Mouse (Mus musculus): ENCODE data around the gene Trappc11. TPM values are rescaled to one million over a fixed set of nuclear protein-coding genes. Genes with fewer than 3 reads are reported as not detected.

Trappc11 gene
- polyA plus RNA-seq, 1 experiment from 2014 or later: 20.7 TPM

DNA sequence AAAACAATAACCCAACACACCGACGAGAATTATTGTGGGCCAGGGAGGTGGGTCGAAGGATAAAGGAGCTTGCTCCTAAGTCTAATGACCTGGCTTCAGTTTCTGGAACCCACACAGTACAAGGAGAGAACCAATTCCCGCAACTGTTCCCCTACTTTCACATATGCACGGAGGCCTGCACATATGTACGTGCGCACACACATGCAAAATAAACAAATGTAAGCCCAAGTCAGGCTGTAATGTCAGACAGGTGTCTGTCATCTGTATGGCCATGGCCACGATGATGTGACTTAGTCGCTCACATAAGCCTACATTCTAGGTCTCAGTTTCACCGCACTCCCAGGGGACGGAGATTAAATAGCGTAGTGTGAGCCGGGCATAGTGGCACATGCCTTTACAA, 30.7 kb downstream of the Trappc11 start:
- Histone ChIP-seq H3K4me1 (ENCODE audit: control insufficient read depth, insufficient read depth, low read length) (no peaks in the 10 kb centered on the region), H3K36me3 (ENCODE audit: control insufficient read depth, insufficient read depth) (peaks cover 55% of the 10 kb centered on the region), H3K9ac (ENCODE audit: low read length) (no peak overlapping the region), H3K4me2 (ENCODE audit: low read depth, low read length) (no peak overlapping the region), H3K4me3 (ENCODE audit: low read length) (no peak overlapping the region), H3K9me3 (replicated peaks; ENCODE audit: control insufficient read depth, low read length) (no peaks in the 10 kb centered on the region), H3K27ac (ENCODE audit: low read length) (no peak overlapping the region), H3K27me3 (ENCODE audit: control insufficient read depth, insufficient read depth, low read length) (no peaks in the 10 kb centered on the region)
- 94% methylated on average over 13 of the region's 13 CpGs for WGBS
- ATAC-seq (replicated peaks; ENCODE audit: extremely low read depth, insufficient read depth, low FRiP score): no peak

DNA sequence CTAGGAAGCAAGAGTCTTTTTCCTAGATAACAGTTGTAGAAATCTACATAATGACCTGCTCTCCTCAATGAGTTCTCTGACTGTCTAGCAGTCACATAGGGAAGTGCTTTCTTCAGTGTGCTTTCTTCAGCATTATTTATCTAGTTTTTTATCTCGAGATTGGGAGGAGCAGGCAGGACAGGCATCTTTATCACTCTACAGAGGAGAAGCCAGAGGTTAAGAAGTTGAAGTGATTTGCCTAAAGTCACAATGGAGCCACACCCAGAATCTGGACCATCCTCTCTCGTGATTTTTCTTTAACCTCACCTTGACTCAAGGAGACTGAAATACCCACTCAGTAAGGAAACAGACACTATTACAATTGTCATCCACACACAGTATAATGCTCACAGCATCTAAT, 31.3 kb downstream of the Trappc11 start:
- H3K36me3 ChIP-seq (ENCODE audit: control insufficient read depth, insufficient read depth): peaks cover 57% of the 10 kb centered on the region
- 47% methylated on average over 2 of the region's 2 CpGs for WGBS
- H3K9me3 ChIP-seq (replicated peaks; ENCODE audit: control insufficient read depth, low read length): no peaks in the 10 kb centered on the region
- H3K27ac ChIP-seq (ENCODE audit: low read length): no peak overlapping the region
- H3K4me3 ChIP-seq (ENCODE audit: low read length): no peak overlapping the region
- no peaks in the 10 kb centered on the region for H3K27me3 ChIP-seq (ENCODE audit: control insufficient read depth, insufficient read depth, low read length)
- no peak overlapping the region for H3K4me2 ChIP-seq (ENCODE audit: low read depth, low read length)
- no peak for ATAC-seq (replicated peaks; ENCODE audit: extremely low read depth, insufficient read depth, low FRiP score)
- no peaks in the 10 kb centered on the region for H3K4me1 ChIP-seq (ENCODE audit: control insufficient read depth, insufficient read depth, low read length)
- no peak overlapping the region for H3K9ac ChIP-seq (ENCODE audit: low read length)

DNA sequence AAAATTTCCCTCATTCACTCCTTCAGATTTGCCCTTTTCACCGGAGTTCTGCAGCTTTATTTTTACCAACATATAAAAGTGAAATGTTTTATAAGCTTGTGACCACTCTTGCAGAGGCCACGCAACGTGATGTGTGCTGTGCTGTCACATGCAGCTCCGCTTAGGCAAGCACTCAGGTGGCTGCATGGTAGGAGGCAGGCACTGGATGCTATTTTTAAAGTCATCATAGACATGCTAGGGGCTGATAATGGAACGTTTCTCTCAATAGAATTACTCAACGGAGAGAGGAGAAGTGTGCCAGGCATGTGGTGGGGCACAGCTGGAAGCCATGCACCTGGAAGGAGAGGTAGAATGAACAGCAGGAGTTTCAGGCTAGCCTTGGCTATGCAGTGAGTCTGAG, 37.8 kb downstream of the Trappc11 start:
- Histone ChIP-seq H3K4me1 (ENCODE audit: control insufficient read depth, insufficient read depth, low read length) (peaks cover 4% of the 10 kb centered on the region), H3K36me3 (ENCODE audit: control insufficient read depth, insufficient read depth) (peaks cover 57% of the 10 kb centered on the region), H3K4me3 (ENCODE audit: low read length) (no peak overlapping the region), H3K27ac (ENCODE audit: low read length) (no peak overlapping the region), H3K9me3 (replicated peaks; ENCODE audit: control insufficient read depth, low read length) (no peaks in the 10 kb centered on the region), H3K4me2 (ENCODE audit: low read depth, low read length) (no peak overlapping the region), H3K9ac (ENCODE audit: low read length) (no peak overlapping the region), H3K27me3 (ENCODE audit: control insufficient read depth, insufficient read depth, low read length) (no peaks in the 10 kb centered on the region)
- 58% methylated on average over 6 of the region's 6 CpGs for WGBS
- peak; percentile 73 for ATAC-seq (replicated peaks; ENCODE audit: extremely low read depth, insufficient read depth, low FRiP score)

DNA sequence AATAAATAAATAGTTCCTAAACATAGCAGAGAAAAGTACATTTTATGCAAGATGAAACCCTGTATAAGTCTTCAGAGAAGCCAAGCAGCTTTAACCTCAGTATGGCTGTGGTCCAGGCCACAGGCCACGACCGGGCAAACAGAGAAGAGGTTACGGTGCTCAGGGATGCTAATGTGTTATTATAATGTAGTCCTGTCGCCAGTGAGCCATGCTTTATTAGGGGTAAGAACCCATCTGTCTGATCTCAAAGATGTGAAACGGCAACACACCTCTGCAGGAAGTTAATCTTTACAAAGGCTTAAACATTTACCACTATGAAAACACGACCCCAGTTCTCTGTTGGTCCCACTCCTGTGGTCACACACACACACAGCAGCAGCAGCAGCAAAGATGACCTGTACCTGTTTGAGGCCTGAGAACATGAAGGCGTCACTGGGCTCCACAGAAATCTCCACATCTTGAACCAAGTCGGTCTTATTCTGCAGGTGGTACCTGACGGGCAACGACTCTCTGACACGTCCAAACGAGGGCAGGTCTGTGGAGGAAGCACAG, 38.6 kb downstream of the Trappc11 start:
- no peak for ATAC-seq (replicated peaks; ENCODE audit: extremely low read depth, insufficient read depth, low FRiP score)
- no peak overlapping the region for H3K9ac ChIP-seq (ENCODE audit: low read length)
- H3K4me3 ChIP-seq (ENCODE audit: low read length): no peak overlapping the region
- no peaks in the 10 kb centered on the region for H3K9me3 ChIP-seq (replicated peaks; ENCODE audit: control insufficient read depth, low read length)
- WGBS: 81% methylated on average over 12 of the region's 12 CpGs
- no peak overlapping the region for H3K4me2 ChIP-seq (ENCODE audit: low read depth, low read length)
- peaks cover 54% of the 10 kb centered on the region for H3K36me3 ChIP-seq (ENCODE audit: control insufficient read depth, insufficient read depth)
- peaks cover 4% of the 10 kb centered on the region for H3K4me1 ChIP-seq (ENCODE audit: control insufficient read depth, insufficient read depth, low read length)
- H3K27me3 ChIP-seq (ENCODE audit: control insufficient read depth, insufficient read depth, low read length): no peaks in the 10 kb centered on the region
- no peak overlapping the region for H3K27ac ChIP-seq (ENCODE audit: low read length)

DNA sequence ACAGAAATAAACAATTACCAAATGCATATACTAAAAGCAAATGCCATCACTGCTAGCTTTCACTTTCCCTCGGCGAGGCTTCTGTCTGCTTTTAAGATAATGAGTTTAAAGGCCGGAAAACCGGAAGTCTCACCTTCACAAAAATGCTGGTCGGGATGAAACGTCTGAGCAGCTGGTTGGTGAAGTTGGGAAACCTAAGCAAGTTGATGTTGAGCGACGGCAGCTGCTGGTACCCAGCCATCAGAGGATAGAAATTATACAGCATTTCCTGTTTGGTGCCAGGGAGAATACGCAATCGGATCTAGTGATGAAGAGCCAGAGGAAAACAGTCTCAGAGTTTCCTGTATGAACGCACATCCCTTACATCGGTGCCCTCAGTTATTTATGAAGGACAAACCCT, 40.2 kb downstream of the Trappc11 start:
- H3K9me3 ChIP-seq (replicated peaks; ENCODE audit: control insufficient read depth, low read length): no peaks in the 10 kb centered on the region
- peaks cover 46% of the 10 kb centered on the region for H3K36me3 ChIP-seq (ENCODE audit: control insufficient read depth, insufficient read depth)
- H3K4me2 ChIP-seq (ENCODE audit: low read depth, low read length): no peak overlapping the region
- 87% methylated on average over 12 of the region's 12 CpGs for WGBS
- no peak overlapping the region for H3K4me3 ChIP-seq (ENCODE audit: low read length)
- H3K27me3 ChIP-seq (ENCODE audit: control insufficient read depth, insufficient read depth, low read length): no peaks in the 10 kb centered on the region
- no peak overlapping the region for H3K27ac ChIP-seq (ENCODE audit: low read length)
- H3K9ac ChIP-seq (ENCODE audit: low read length): no peak overlapping the region
- ATAC-seq (replicated peaks; ENCODE audit: extremely low read depth, insufficient read depth, low FRiP score): no peak
- H3K4me1 ChIP-seq (ENCODE audit: control insufficient read depth, insufficient read depth, low read length): peaks cover 4% of the 10 kb centered on the region

DNA sequence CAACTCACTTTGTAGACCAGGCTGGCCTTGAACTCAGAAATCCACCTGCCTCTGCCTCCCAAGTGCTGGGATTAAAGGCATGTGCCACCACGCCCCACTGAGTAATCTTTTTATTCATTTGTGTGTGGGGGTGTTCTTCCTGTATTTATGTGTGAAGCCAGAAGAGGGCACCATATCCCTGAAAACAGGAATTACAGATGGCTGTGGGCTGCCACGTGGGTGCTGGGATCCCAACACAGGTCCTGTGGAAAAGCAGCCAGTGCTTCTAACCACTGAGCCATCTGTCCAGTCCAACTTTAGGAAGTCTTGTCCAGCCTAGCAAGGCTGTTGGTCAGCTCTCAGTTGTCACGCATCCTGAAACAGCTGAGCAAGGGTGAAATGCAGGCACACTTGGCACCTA, 46.0 kb downstream of the Trappc11 start:
- H3K4me1 ChIP-seq (ENCODE audit: control insufficient read depth, insufficient read depth, low read length): no peaks in the 10 kb centered on the region
- H3K27ac ChIP-seq (ENCODE audit: low read length): no peak overlapping the region
- no peak overlapping the region for H3K4me2 ChIP-seq (ENCODE audit: low read depth, low read length)
- no peaks in the 10 kb centered on the region for H3K27me3 ChIP-seq (ENCODE audit: control insufficient read depth, insufficient read depth, low read length)
- peaks cover 7% of the 10 kb centered on the region; the same call in 1 of the 2 replicates for H3K9me3 ChIP-seq (replicated peaks; ENCODE audit: control insufficient read depth, low read length)
- WGBS: 88% methylated on average over 3 of the region's 3 CpGs
- H3K36me3 ChIP-seq (ENCODE audit: control insufficient read depth, insufficient read depth): peaks cover 21% of the 10 kb centered on the region
- no peak overlapping the region for H3K4me3 ChIP-seq (ENCODE audit: low read length)
- H3K9ac ChIP-seq (ENCODE audit: low read length): no peak overlapping the region
- ATAC-seq (replicated peaks; ENCODE audit: extremely low read depth, insufficient read depth, low FRiP score): no peak

DNA sequence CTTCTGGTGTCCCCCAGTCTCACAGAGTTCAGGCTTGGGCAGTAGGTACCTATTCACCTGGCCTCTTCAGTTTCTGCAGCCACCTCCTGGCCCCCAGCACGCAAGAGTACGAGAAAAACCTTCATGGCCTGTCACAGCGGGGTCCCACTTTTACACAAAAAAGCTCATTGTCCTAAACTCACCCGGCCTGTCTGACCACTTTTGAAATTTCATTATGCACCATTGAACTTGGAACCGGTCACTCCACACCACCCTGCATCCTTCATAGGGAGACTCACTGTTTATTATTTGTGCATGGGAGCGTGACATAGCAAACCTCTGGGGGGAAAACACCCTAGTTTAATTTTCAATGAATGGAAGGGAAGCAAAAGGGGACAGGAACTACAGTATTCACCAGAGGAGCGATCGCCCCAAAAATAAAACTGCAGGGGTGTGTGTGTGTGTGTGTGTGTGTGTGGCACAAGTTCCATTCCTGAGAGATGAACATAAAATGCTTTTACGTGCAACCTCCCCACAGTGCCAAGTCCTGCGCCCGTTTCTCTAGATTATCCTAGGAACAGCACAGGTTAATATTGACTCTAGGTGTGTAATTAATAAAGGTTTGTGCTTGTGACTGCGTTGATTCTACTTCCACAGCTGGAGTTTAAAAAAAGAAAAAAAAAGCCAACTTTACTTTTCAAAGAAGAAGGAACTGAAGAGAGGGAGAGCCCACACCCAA, 50.8 kb downstream of the Trappc11 start:
- Histone ChIP-seq H3K36me3 (ENCODE audit: control insufficient read depth, insufficient read depth) (peaks cover 4% of the 10 kb centered on the region; the same call in 1 of the 2 replicates), H3K9ac (ENCODE audit: low read length) (no peak overlapping the region), H3K27ac (ENCODE audit: low read length) (no peak overlapping the region), H3K4me3 (ENCODE audit: low read length) (no peak overlapping the region), H3K9me3 (replicated peaks; ENCODE audit: control insufficient read depth, low read length) (peaks cover 6% of the 10 kb centered on the region; the same call in 1 of the 2 replicates), H3K4me2 (ENCODE audit: low read depth, low read length) (no peak overlapping the region), H3K4me1 (ENCODE audit: control insufficient read depth, insufficient read depth, low read length) (no peaks in the 10 kb centered on the region), H3K27me3 (ENCODE audit: control insufficient read depth, insufficient read depth, low read length) (no peaks in the 10 kb centered on the region)
- 77% methylated on average over 12 of the region's 12 CpGs for WGBS
- no peak for ATAC-seq (replicated peaks; ENCODE audit: extremely low read depth, insufficient read depth, low FRiP score)

DNA sequence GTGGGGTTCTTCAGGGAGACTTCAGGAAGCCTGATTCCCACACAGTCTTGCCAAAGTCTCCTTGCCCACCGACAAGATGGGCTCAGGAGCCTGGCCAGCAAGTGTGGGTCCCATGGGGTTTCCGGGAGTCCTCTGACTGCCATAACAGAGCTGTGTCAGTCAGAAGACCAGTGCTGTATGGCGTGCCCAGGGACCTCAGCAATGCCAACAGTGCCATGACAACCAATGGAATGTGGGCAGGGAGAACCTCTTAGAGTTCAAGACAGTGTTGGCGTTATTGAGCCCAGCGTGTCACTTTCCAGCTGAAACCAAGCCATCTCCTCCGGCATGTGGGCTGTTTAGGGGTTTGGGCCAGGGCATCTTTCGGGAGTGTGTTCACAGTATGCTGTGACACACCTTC, 53.2 kb downstream of the Trappc11 start:
- no peaks in the 10 kb centered on the region for H3K4me1 ChIP-seq (ENCODE audit: control insufficient read depth, insufficient read depth, low read length)
- H3K4me2 ChIP-seq (ENCODE audit: low read depth, low read length): no peak overlapping the region
- ATAC-seq (replicated peaks; ENCODE audit: extremely low read depth, insufficient read depth, low FRiP score): no peak
- peaks cover 3% of the 10 kb centered on the region; the same call in 1 of the 2 replicates for H3K9me3 ChIP-seq (replicated peaks; ENCODE audit: control insufficient read depth, low read length)
- H3K4me3 ChIP-seq (ENCODE audit: low read length): no peak overlapping the region
- no peak overlapping the region for H3K9ac ChIP-seq (ENCODE audit: low read length)
- H3K27ac ChIP-seq (ENCODE audit: low read length): no peak overlapping the region
- WGBS: 89% methylated on average over 7 of the region's 7 CpGs
- H3K36me3 ChIP-seq (ENCODE audit: control insufficient read depth, insufficient read depth): no peaks in the 10 kb centered on the region
- H3K27me3 ChIP-seq (ENCODE audit: control insufficient read depth, insufficient read depth, low read length): no peaks in the 10 kb centered on the region

DNA sequence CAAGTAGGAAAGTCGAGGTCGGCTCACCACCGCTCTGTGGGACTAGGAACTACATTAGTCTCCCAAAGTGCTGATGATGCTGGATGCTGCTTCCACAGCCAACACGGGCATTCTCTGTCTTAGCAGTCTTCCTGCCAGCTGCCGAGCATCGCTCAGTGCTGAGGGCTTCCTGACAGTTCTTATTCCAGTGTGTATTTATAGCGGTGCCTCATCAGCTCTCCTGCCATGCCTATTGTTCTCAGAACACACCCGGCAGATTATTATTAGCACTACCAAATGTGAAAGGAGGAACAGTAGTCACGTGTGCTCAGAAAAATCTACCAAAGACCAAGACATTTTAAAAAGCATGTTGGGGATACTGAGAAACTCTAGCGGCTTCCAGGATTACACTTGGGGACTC, 71.6 kb downstream of the Trappc11 start:
- H3K27ac ChIP-seq (ENCODE audit: low read length): peak overlapping the region; percentile 77
- H3K4me2 ChIP-seq (ENCODE audit: low read depth, low read length): peak overlapping the region; percentile 39
- peaks cover 5% of the 10 kb centered on the region for H3K9me3 ChIP-seq (replicated peaks; ENCODE audit: control insufficient read depth, low read length)
- H3K27me3 ChIP-seq (ENCODE audit: control insufficient read depth, insufficient read depth, low read length): no peaks in the 10 kb centered on the region
- H3K4me3 ChIP-seq (ENCODE audit: low read length): no peak overlapping the region
- peaks cover 8% of the 10 kb centered on the region for H3K4me1 ChIP-seq (ENCODE audit: control insufficient read depth, insufficient read depth, low read length)
- peak; percentile 85 for ATAC-seq (replicated peaks; ENCODE audit: extremely low read depth, insufficient read depth, low FRiP score)
- H3K9ac ChIP-seq (ENCODE audit: low read length): 0 out of 2 replicates have a peak overlapping the region, but pooled peaks have one; percentile 12
- H3K36me3 ChIP-seq (ENCODE audit: control insufficient read depth, insufficient read depth): no peaks in the 10 kb centered on the region
- WGBS: 45% methylated on average over 10 of the region's 10 CpGs
